Mouse (Mus musculus) liver, embryonic 11.5 days (tissue): ENCODE results near the gene Scnn1b. TPM values are rescaled to one million over a fixed set of nuclear protein-coding genes. Genes with fewer than 3 reads are reported as not detected.
A peak's percentile ranks its signal among the peaks of the same experiment; 100 is the strongest.

Experiments used
- ATAC-seq: fragments of 200-750 bp; cut with Nextera tagmentation; replicated peaks from 2 replicates; pipeline ENCODE4 v1.8.0; 2017; ENCODE audit warnings: moderate number of reproducible peaks, mild to moderate bottlenecking, moderate TSS enrichment, moderate library complexity; ENCODE audit not compliant: low FRiP score
- DNase-seq: peaks from one replicate; pipeline ENCODE4 v3.0.0-alpha.2; 2017; ENCODE audit warnings: low spot score
- H3K27ac ChIP-seq: fragments of 300-500 bp; sonication (generic); 2 replicates; pipeline ENCODE4 v1.5.1; 2014; ENCODE audit warnings: mild to moderate bottlenecking, low read depth, low read length, control low read depth
- H3K27me3 ChIP-seq: fragments of 300-500 bp; sonication (generic); replicated peaks from 2 replicates; pipeline ENCODE4 v1.6.1; 2014; ENCODE audit warnings: low read length, mixed read lengths; ENCODE audit not compliant: control insufficient read depth, insufficient read depth
- H3K36me3 ChIP-seq: fragments of 300-500 bp; sonication (generic); 2 replicates; pipeline ENCODE4 v1.6.1; 2014; ENCODE audit warnings: mild to moderate bottlenecking, low read length, moderate library complexity, mixed read lengths; ENCODE audit not compliant: control insufficient read depth, insufficient read depth
- H3K4me1 ChIP-seq: fragments of 300-500 bp; sonication (generic); replicated peaks from 2 replicates; pipeline ENCODE4 v1.6.1; 2014; ENCODE audit warnings: low read length, mixed read lengths; ENCODE audit not compliant: control insufficient read depth, insufficient read depth
- H3K4me2 ChIP-seq: fragments of 300-500 bp; sonication (generic); 2 replicates; pipeline ENCODE4 v1.6.1; 2014; ENCODE audit warnings: mild to moderate bottlenecking, control low read depth, moderate library complexity
- H3K4me3 ChIP-seq: fragments of 300-500 bp; sonication (generic); 2 replicates; pipeline ENCODE4 v1.5.1; 2014; ENCODE audit warnings: low read depth, low read length, control low read depth
- H3K9ac ChIP-seq: fragments of 300-500 bp; sonication (generic); 2 replicates; pipeline ENCODE4 v1.6.1; 2014; ENCODE audit warnings: low read depth, low read length, control low read depth
- H3K9me3 ChIP-seq: fragments of 300-500 bp; sonication (generic); 2 replicates; pipeline ENCODE4 v1.6.1; 2016; ENCODE audit warnings: low read length, inconsistent platforms, mixed read lengths; ENCODE audit not compliant: control insufficient read depth
- WGBS: fragments of 180-500 bp; shearing (Covaris S2); extraction: QIAGEN DNeasy Blood & Tissue Kit; methylation state at CpG from one replicate; pipeline ENCODE4 v1.1.7; 2014; 5-methylcytosine and 5-hydroxymethylcytosine counted together
- polyA plus RNA-seq: library from polyadenylated mRNA; unstranded; fragments of >200 nt; fragmentation: Nextera tagmentation; extraction: Ambion mirVana; gene quantifications from 2 replicates; pipeline ENCODE4 v1.2.1, GENCODE M21; 2014

Scnn1b gene
- polyA plus RNA-seq, 1 experiment from 2014 or later: 0.08 TPM

- ATAC-seq (no peak), DNase-seq (no peak)
- WGBS: 78% methylated on average over 7 of the region's 7 CpGs
- H3K27me3 ChIP-seq: no peaks in the 10 kb centered on the region
- no peaks in the 10 kb centered on the region for H3K36me3 ChIP-seq
- H3K4me2 ChIP-seq: no peak overlapping the region
- no peak overlapping the region for H3K4me3 ChIP-seq
- no peak overlapping the region for H3K9ac ChIP-seq
- H3K9me3 ChIP-seq: no peaks in the 10 kb centered on the region
- H3K4me1 ChIP-seq: no peaks in the 10 kb centered on the region
- H3K27ac ChIP-seq: no peak overlapping the region
These were observed 66.4 kb downstream of the Scnn1b start for GRCm38 (mm10) chr7:121931246-121931645.

GRCm38 (mm10) chr7:121933675-121934074, 68.8 kb downstream of the Scnn1b start:
- Histone ChIP-seq H3K4me3 (no peak overlapping the region), H3K4me2 (no peak overlapping the region), H3K9ac (no peak overlapping the region), H3K27ac (no peak overlapping the region), H3K4me1 (no peaks in the 10 kb centered on the region), H3K36me3 (no peaks in the 10 kb centered on the region), H3K9me3 (no peaks in the 10 kb centered on the region), H3K27me3 (no peaks in the 10 kb centered on the region)
- 74% methylated on average over 6 of the region's 6 CpGs for WGBS
- ATAC-seq (no peak), DNase-seq (no peak)

DNA sequence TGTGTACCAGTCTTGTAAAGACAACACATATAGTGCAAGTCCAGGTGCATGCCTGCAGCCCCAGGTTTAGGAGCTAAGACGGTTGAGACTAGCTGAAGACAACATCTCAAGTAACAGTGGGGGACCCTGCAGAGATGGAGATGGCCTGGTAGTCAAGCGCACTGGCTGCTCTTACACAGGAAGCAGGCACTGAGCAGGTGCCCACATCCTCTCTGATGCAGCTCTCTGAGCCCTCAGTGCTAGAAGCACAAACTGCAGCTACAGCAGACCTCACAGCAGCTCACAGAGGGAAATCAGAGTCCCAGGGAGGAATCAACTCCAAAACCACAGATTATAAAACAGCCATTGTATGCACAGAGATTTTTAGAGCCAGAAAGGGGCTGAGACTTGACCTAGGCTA, 69.5 kb downstream of the Scnn1b start:
- H3K36me3 ChIP-seq: no peaks in the 10 kb centered on the region
- DNase-seq (no peak), ATAC-seq (no peak)
- H3K4me2 ChIP-seq: no peak overlapping the region
- no peak overlapping the region for H3K4me3 ChIP-seq
- WGBS: 80% methylated on average over 2 of the region's 2 CpGs
- no peak overlapping the region for H3K27ac ChIP-seq
- H3K4me1 ChIP-seq: no peaks in the 10 kb centered on the region
- no peak overlapping the region for H3K9ac ChIP-seq
- no peaks in the 10 kb centered on the region for H3K27me3 ChIP-seq
- no peaks in the 10 kb centered on the region for H3K9me3 ChIP-seq

GRCm38 (mm10) chr7:121935906-121936794, 71.3 kb downstream of the Scnn1b start:
- no peaks in the 10 kb centered on the region for H3K9me3 ChIP-seq
- 80% methylated on average over 12 of the region's 12 CpGs for WGBS
- DNase-seq (no peak), ATAC-seq (no peak)
- H3K27ac ChIP-seq: no peak overlapping the region
- H3K36me3 ChIP-seq: no peaks in the 10 kb centered on the region
- no peak overlapping the region for H3K9ac ChIP-seq
- H3K4me3 ChIP-seq: no peak overlapping the region
- no peaks in the 10 kb centered on the region for H3K27me3 ChIP-seq
- H3K4me2 ChIP-seq: no peak overlapping the region
- H3K4me1 ChIP-seq: 0 out of 2 replicates have a peak, but pooled peaks cover 2% of the 10 kb centered on the region

DNA sequence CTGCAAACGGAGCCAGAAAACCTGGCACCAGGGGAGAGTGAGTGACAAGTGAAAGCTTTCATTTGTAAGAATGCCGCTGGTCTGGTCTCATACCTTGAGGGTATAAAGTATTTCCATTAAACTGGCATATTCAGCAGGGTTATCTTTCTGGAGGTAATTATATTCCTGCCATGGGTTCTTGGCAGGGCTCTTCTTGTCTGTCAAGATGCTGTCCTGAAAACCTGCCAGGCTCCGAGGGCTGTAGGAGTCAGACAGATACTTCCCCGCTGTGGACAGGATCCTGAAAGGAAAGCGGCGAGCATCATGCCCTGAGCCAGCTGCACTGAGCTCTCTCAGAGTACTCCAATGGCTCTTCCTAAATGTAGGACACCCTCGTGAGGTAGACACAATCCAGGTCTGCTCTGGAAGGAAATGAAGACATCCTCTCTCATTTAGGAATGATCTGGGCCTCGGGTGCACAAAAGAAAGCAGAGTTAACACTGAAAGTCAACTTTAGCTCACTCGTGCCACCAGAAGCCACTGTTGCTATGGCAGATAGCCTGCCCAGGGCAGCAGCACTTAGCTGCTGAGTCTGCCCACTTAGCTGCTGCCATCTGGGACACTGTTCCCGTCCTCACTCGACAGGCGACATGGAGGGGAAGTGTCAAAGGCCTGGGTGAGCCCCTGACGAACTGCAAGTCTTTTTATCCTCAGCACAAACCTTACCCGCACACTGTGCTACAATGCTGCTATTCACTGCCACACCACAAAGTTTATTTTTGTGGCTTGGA, 72.2 kb downstream of the Scnn1b start:
- no peaks in the 10 kb centered on the region for H3K9me3 ChIP-seq
- no peak for DNase-seq
- H3K4me1 ChIP-seq: 0 out of 2 replicates have a peak, but pooled peaks cover 2% of the 10 kb centered on the region
- H3K4me2 ChIP-seq: no peak overlapping the region
- no peak overlapping the region for H3K4me3 ChIP-seq
- no peak overlapping the region for H3K27ac ChIP-seq
- H3K36me3 ChIP-seq: peaks cover 2% of the 10 kb centered on the region; the same call in 1 of the 2 replicates
- H3K27me3 ChIP-seq: no peaks in the 10 kb centered on the region
- 74% methylated on average over 14 of the region's 14 CpGs for WGBS
- ATAC-seq: no peak
- H3K9ac ChIP-seq: no peak overlapping the region

- 0 out of 2 replicates have a peak, but pooled peaks cover 2% of the 10 kb centered on the region for H3K4me1 ChIP-seq
- WGBS: 87% methylated on average over 8 of the region's 8 CpGs
These were observed 73.5 kb downstream of the Scnn1b start for GRCm38 (mm10) chr7:121938124-121938891.

DNA sequence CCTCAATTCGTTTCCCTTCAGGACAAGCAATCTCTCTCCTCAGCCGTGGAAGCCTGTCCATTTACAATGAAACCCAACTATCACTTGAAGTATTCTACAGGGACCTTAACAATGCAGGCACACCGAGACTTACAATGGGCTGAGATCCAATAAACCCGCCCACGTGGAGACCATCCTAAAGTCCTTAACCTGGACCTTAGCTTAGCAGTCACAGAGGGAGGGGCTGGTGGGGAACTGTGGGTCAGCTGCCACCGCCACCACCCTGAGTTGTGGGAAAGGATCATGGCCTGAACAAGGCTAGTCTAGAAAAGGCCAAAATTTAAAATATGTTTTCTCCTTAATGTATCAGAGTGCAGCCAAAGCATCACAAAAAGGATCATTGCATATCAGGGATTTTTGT, 74.4 kb downstream of the Scnn1b start:
- 76% methylated on average over 6 of the region's 6 CpGs for WGBS

More at GRCm38 (mm10) chr7:121938124-121938891, 73.5 kb downstream of the Scnn1b start:
- H3K27ac ChIP-seq: no peak overlapping the region
- H3K36me3 ChIP-seq: peaks cover 6% of the 10 kb centered on the region
- H3K4me3 ChIP-seq: no peak overlapping the region
- no peak for DNase-seq
- ATAC-seq: no peak
- H3K9me3 ChIP-seq: no peaks in the 10 kb centered on the region
- H3K9ac ChIP-seq: no peak overlapping the region
- H3K4me2 ChIP-seq: no peak overlapping the region
- no peaks in the 10 kb centered on the region for H3K27me3 ChIP-seq

GRCm38 (mm10) chr7:121939729-121940128, 74.9 kb downstream of the Scnn1b start:
- H3K9me3 ChIP-seq: no peaks in the 10 kb centered on the region
- DNase-seq (no peak), ATAC-seq (peak; percentile 74)
- no peaks in the 10 kb centered on the region for H3K27me3 ChIP-seq
- H3K9ac ChIP-seq: no peak overlapping the region
- no peak overlapping the region for H3K4me3 ChIP-seq
- no peak overlapping the region for H3K27ac ChIP-seq
- 44% methylated on average over 4 of the region's 4 CpGs for WGBS
- no peak overlapping the region for H3K4me2 ChIP-seq
- H3K4me1 ChIP-seq: 0 out of 2 replicates have a peak, but pooled peaks cover 2% of the 10 kb centered on the region
- H3K36me3 ChIP-seq: peaks cover 8% of the 10 kb centered on the region

More for the DNA sequence above, 74.4 kb downstream of the Scnn1b start:
- ATAC-seq (no peak), DNase-seq (no peak)
- peaks cover 8% of the 10 kb centered on the region for H3K36me3 ChIP-seq
- H3K4me2 ChIP-seq: no peak overlapping the region
- H3K4me1 ChIP-seq: 0 out of 2 replicates have a peak, but pooled peaks cover 2% of the 10 kb centered on the region
- no peaks in the 10 kb centered on the region for H3K27me3 ChIP-seq
- no peak overlapping the region for H3K9ac ChIP-seq
- H3K9me3 ChIP-seq: no peaks in the 10 kb centered on the region
- no peak overlapping the region for H3K27ac ChIP-seq
- no peak overlapping the region for H3K4me3 ChIP-seq
